Mouse (Mus musculus) hindbrain, embryonic 13.5 days (tissue): ENCODE measurements around the gene Rhebl1. TPM values are rescaled to one million over a fixed set of nuclear protein-coding genes. Genes with fewer than 3 reads are reported as not detected.
"Not testable (repeated sequence)": the region's sequence is repeated elsewhere in the genome, so short reads cannot be mapped to it uniquely, and the experiment has no call there.

ENCODE experiments used
- ATAC-seq: fragments of 200-750 bp; cut with Nextera tagmentation; 2 replicates; pipeline ENCODE4 v1.8.0; 2017; ENCODE audit warnings: moderate TSS enrichment; ENCODE audit not compliant: low FRiP score
- H3K27ac ChIP-seq: fragments of 300-500 bp; sonication (generic); 2 replicates; pipeline ENCODE4 v1.5.1; 2015; ENCODE audit warnings: inconsistent platforms, mild to moderate bottlenecking, moderate library complexity
- H3K27me3 ChIP-seq: fragments of 300-500 bp; sonication (generic); 2 replicates; pipeline ENCODE4 v1.6.1; 2015; ENCODE audit warnings: mild to moderate bottlenecking, inconsistent platforms
- H3K36me3 ChIP-seq: fragments of 300-500 bp; sonication (generic); 2 replicates; pipeline ENCODE4 v1.6.1; 2015; ENCODE audit warnings: mild to moderate bottlenecking, inconsistent platforms
- H3K4me1 ChIP-seq: fragments of 300-500 bp; sonication (generic); replicated peaks from 2 replicates; pipeline ENCODE4 v1.6.1; 2015; ENCODE audit warnings: inconsistent platforms
- H3K4me2 ChIP-seq: fragments of 300-500 bp; sonication (generic); 2 replicates; pipeline ENCODE4 v1.6.1; 2015; ENCODE audit warnings: inconsistent platforms, mild to moderate bottlenecking, moderate library complexity
- H3K4me3 ChIP-seq: fragments of 300-500 bp; sonication (generic); 2 replicates; pipeline ENCODE4 v1.5.1; 2015; ENCODE audit warnings: mild to moderate bottlenecking, inconsistent platforms
- H3K9ac ChIP-seq: fragments of 300-500 bp; sonication (generic); 2 replicates; pipeline ENCODE4 v1.6.1; 2015; ENCODE audit warnings: mild to moderate bottlenecking, inconsistent platforms
- H3K9me3 ChIP-seq: fragments of 300-500 bp; sonication (generic); 2 replicates; pipeline ENCODE4 v1.6.1; 2016; ENCODE audit warnings: inconsistent platforms
- WGBS: fragments of 180-500 bp; shearing (Covaris S2); methylation state at CpG from one replicate; pipeline ENCODE4 v1.1.7; 2015; 5-methylcytosine and 5-hydroxymethylcytosine counted together
- polyA plus RNA-seq: library from polyadenylated mRNA; unstranded; fragments of >200 nt; fragmentation: Nextera tagmentation; extraction: Ambion mirVana; gene quantifications from 2 replicates; pipeline ENCODE4 v1.2.1, GENCODE M21; 2015

Rhebl1 gene
- polyA plus RNA-seq, 1 experiment from 2014 or later, result 29.7 TPM

DNA sequence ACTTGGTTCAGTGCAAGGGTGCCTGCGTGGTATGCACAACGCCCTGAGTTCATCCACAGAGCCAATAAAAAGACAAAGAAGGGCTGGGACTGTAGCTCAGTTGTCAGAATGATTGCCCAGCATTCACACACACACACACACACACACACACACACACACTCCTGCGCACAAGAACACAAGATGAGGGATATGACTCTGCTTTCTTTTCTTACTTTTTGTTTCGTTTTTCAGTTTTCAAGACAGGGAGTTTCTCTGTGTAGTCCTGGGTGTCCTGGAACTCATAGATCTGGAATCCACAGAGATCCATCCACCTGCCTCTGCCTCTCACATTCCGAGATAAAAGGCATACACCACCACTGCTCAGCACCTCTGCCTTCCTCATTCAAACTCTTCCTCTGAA is 33.2 kb upstream of the Rhebl1 start:
- Histone ChIP-seq H3K9ac (no peak overlapping the region), H3K27ac (no peak overlapping the region), H3K4me3 (no peak overlapping the region), H3K36me3 (peaks cover 15% of the 10 kb centered on the region), H3K4me2 (no peak overlapping the region), H3K27me3 (no peaks in the 10 kb centered on the region), H3K4me1 (peaks cover 10% of the 10 kb centered on the region), H3K9me3 (no peaks in the 10 kb centered on the region)
- ATAC-seq, result no peak
- WGBS, result 85% methylated on average over 5 of the region's 5 CpGs

DNA sequence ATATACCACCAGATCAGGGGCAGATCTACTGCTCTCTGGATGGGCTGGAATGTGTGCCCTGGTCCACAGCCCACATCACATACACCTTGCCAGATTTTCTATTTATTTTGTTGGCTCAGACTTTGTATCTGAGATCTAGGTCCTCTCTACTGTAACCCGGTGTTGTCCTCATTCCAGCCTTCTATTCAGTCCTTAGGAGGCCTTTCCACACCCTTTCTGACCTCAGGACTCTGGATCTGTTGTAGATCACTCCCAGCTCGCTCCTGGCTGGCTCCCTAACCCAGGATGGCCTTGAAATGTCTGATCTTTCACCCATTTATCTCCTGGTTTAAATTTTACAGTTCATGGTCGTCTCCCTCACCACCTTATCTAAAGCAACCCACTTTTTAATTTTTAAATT is 30.3 kb upstream of the Rhebl1 start:
- H3K36me3 ChIP-seq, result peaks cover 3% of the 10 kb centered on the region; the same call in 1 of the 2 replicates
- 86% methylated on average over 3 of the region's 3 CpGs for WGBS
- H3K27me3 ChIP-seq, result no peaks in the 10 kb centered on the region
- no peak overlapping the region for H3K4me3 ChIP-seq
- H3K4me2 ChIP-seq, result no peak overlapping the region
- ATAC-seq, result no peak
- no peaks in the 10 kb centered on the region for H3K9me3 ChIP-seq
- H3K4me1 ChIP-seq, result peaks cover 2% of the 10 kb centered on the region
- no peak overlapping the region for H3K9ac ChIP-seq
- H3K27ac ChIP-seq, result no peak overlapping the region

DNA sequence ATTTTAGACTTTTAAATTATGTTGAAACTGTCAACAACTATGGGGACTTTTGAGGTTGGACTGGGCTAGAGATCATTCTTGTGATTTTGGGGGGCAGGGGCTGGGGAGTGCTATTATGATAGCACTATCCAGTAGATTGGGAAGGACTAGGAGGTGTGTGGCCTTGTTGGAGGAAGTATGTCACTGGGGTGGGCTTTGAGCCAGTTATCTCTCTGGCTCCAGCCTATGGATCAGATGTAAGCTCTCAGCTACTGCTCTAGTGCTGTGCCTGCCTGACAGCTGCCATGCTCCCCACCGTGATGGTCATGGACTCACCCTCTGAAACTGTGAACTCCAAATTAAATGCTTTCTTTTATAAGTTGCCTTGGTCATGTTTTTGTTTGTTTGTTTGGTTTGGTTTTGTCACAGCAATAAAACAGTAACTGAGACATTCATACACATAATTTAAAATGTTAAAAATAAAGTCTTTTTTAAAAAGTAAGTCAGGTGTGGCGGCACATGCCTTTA is 28.7 kb upstream of the Rhebl1 start:
- H3K27ac ChIP-seq, result no peak overlapping the region
- H3K36me3 ChIP-seq, result peaks cover 3% of the 10 kb centered on the region; the same call in 1 of the 2 replicates
- peaks cover 8% of the 10 kb centered on the region for H3K4me1 ChIP-seq
- no peak overlapping the region for H3K4me3 ChIP-seq
- WGBS, result 78% methylated on average over 2 of the region's 2 CpGs
- no peaks in the 10 kb centered on the region for H3K9me3 ChIP-seq
- no peak overlapping the region for H3K9ac ChIP-seq
- H3K4me2 ChIP-seq, result no peak overlapping the region
- no peaks in the 10 kb centered on the region for H3K27me3 ChIP-seq
- ATAC-seq, result no peak

DNA sequence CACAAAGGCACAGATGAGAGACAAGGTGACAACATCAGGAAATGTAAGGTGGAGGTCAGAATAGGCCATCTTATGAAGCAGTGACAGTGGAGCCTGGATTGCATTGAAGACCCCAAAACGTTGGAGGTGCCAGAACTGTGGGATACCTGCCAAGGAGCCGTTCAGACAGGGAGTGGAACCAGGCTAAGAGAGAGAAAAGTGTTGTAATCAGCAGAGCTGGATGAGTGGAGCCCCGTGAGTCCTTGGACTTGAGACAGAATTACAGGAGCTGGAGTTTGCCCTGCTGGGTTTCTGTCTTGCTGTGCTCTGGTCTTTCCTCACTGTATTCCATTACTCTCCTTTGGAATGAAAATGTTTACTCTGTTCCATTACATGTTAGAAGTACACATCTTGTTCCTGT is 28.2 kb upstream of the Rhebl1 start:
- Histone ChIP-seq H3K27me3 (no peaks in the 10 kb centered on the region), H3K9me3 (no peaks in the 10 kb centered on the region), H3K4me3 (no peak overlapping the region), H3K9ac (no peak overlapping the region), H3K4me2 (no peak overlapping the region), H3K27ac (no peak overlapping the region), H3K4me1 (peaks cover 8% of the 10 kb centered on the region), H3K36me3 (peaks cover 3% of the 10 kb centered on the region; the same call in 1 of the 2 replicates)
- 61% methylated on average over 3 of the region's 3 CpGs for WGBS
- no peak for ATAC-seq

DNA sequence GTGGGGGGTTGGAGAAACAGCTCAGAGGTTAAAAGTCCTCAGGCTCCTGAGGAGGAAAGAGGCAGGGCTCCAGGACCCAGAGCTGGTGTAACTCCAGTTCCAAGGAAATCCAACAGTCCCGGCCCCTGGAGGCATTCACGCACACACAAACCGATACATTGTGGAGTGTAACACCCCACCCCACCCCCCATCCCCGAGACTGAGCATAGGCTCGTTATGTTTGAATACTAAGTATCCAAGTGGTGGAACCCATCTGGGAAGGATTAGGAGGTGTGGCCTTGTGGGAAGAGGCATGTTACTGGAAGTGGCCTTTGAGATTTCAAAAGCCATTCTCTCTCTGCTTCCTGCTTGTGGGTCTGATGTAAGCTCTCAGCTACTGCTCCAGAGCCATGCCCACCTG is 27.2 kb upstream of the Rhebl1 start:
- H3K36me3 ChIP-seq, result peaks cover 3% of the 10 kb centered on the region; the same call in 1 of the 2 replicates
- H3K4me1 ChIP-seq, result peaks cover 15% of the 10 kb centered on the region
- H3K9ac ChIP-seq, result no peak overlapping the region
- WGBS, result 84% methylated on average over 5 of the region's 5 CpGs
- H3K27ac ChIP-seq, result no peak overlapping the region
- ATAC-seq, result no peak
- no peak overlapping the region for H3K4me3 ChIP-seq
- H3K27me3 ChIP-seq, result no peaks in the 10 kb centered on the region
- no peaks in the 10 kb centered on the region for H3K9me3 ChIP-seq
- no peak overlapping the region for H3K4me2 ChIP-seq

DNA sequence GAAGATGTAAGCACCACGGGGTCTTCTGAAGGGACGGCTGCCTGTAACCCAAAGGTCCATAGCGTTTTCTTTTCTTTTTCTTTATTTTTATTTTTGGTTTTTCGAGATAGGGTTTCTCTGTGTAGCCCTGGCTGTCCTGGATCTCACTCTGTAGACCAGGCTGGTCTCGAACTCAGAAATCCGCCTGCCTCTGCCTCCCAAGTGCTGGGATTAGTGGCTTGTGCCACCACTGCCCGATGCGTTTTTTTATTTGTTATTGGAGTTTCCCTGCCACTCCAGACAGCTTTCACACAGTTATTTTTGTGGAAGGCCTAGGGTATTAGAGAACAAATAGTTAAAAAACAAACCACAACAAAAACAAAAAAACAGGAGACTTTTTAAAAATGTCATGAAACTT is 24.2 kb upstream of the Rhebl1 start:
- H3K4me3 ChIP-seq, result peak overlapping the region; percentile 84
- not testable (repeated sequence) for H3K27me3 ChIP-seq, H3K9me3 ChIP-seq, ATAC-seq
- peak overlapping the region; percentile 53 for H3K4me2 ChIP-seq
- peaks cover 33% of the 10 kb centered on the region for H3K4me1 ChIP-seq
- 32% methylated on average over 8 of the region's 8 CpGs for WGBS
- peaks cover 14% of the 10 kb centered on the region for H3K36me3 ChIP-seq
- H3K27ac ChIP-seq, result peak overlapping the region; percentile 97
- H3K9ac ChIP-seq, result peak overlapping the region; percentile 64

DNA sequence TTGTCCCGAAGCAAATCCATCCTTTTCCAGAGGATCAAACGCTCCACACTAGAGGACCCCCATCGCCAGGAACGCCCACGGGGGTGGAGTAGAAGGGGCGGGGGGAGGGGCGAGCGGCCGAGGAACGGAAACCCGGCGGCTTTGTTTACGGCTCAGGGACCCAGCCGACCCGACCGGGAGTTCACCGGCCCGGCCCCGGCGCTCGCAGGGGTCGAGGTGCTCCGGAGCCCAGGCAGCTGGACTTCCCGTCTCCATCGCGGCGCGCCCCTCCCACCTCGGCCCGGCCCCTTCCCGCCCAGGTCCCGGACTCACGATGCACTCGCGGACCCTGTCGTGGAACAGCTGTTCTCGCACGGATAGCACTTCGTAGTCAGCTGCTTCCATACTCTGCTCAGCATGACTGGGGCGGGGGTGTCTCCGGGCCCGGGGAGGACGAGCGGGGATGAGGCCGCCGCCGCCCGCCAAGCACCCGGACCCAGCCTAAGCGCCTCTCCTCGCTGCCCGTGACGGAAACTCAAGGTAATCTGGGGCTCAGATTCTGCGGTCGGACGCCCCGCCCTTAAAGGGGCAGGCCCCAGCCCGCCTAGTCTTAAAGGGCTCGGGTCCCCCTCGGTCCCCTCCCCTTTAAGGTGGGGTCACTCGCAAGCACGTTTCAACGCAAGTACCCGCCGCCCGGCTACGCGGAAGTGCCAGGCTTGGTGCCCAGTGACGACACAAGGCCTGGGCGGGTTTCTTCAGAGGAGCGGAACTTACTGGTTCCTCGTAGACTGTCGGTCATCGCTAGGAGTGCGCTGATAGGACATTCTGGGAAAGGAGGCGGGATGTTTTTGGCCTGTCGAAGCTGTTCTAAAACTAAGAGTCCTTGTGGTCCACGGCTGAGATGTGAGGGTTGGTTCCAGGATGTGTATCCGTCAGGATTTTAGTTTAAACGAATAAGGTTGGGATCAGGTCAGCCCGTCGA is 23.5 kb upstream of the Rhebl1 start, which contains the start of gene Lmbr1l:
TSS of gene Lmbr1l (minus strand) at position 694 of the 961 bp plus-strand sequence.
- Histone ChIP-seq H3K9ac (peak within 1 kb of the TSS; percentile 93), H3K4me2 (peak within 1 kb of the TSS; percentile 73), H3K36me3 (peaks cover 21% of the 10 kb centered on the region), H3K4me1 (peaks cover 33% of the 10 kb centered on the region), H3K4me3 (peak within 1 kb of the TSS; percentile 84), H3K9me3 (no peaks in the 10 kb centered on the region), H3K27me3 (no peaks in the 10 kb centered on the region), H3K27ac (peak within 1 kb of the TSS; percentile 97)
- peak; percentile 98 for ATAC-seq
- WGBS, result under 1% methylated on average over 82 of the region's 82 CpGs

DNA sequence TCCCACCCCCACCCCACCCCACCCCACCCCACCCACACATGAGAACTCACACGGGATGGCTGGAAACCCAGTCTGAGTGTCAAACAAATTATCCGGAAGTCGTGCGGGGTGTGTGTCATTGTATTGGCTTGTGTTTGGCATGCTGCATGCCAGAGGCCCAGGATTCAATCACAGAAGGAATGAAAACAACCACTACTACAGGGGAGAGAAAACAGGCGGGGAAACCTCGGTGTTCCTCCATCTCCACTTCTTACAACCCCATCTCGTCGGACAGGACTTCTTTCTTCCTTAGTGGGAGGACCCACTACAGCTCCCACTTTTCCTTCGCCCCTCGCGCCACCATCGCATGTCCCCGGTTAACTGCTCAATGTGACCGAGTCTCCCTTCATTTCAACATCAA is 22.8 kb upstream of the Rhebl1 start:
- Histone ChIP-seq H3K4me2 (peak overlapping the region; percentile 73), H3K9ac (peak overlapping the region; percentile 93), H3K27me3 (no peaks in the 10 kb centered on the region), H3K9me3 (no peaks in the 10 kb centered on the region), H3K4me1 (peaks cover 33% of the 10 kb centered on the region), H3K27ac (peak overlapping the region; percentile 97), H3K4me3 (peak overlapping the region; percentile 84), H3K36me3 (peaks cover 25% of the 10 kb centered on the region)
- 0% methylated on average over 14 of the region's 14 CpGs for WGBS
- no peak for ATAC-seq

DNA sequence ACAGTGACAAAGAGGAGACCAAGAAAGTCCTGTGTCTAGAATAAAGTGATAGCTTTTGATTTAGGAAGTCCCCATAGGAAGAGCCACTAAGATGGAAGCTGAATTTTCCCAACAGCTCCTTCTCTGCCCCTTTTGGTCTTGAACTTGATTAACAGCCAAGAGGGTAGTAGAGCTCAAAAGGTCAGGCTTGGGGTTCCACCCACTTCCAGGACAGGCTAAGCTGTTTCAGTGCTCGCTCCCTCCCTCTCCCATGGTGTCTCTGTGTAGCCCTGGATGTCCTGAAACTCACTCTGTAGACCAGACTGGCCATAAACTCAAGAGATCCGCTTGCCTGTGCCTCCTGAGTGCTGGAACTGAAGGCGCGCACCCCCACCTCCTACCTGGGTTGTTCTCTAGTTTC is 21.7 kb upstream of the Rhebl1 start:
- Histone ChIP-seq H3K4me1 (peaks cover 33% of the 10 kb centered on the region), H3K36me3 (peaks cover 36% of the 10 kb centered on the region), H3K27ac (no peak overlapping the region), H3K4me3 (peak overlapping the region; percentile 84), H3K27me3 (no peaks in the 10 kb centered on the region), H3K9me3 (no peaks in the 10 kb centered on the region), H3K4me2 (peak overlapping the region; percentile 73), H3K9ac (peak overlapping the region; percentile 93)
- ATAC-seq, result no peak
- WGBS, result 91% methylated on average over 4 of the region's 4 CpGs

DNA sequence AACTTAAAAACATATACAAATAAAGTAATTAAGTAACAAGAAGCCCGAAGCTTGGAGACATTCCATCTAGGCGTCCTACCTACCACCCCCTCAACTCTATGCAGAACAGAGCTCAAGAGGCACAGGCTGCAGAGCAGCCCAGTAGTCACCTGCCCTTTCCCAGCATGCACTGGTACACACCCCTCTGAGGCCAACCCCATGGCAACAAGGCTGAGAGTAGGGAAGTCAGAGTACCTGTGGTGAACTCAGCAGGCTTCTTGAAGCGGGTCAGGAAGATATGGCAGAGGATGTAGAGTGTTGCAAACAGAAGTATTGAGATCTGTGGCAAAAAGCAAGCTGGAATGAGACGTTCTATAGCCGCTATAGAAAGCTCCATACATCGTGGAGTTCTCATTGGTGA is 20.6 kb upstream of the Rhebl1 start:
- no peak for ATAC-seq
- no peaks in the 10 kb centered on the region for H3K9me3 ChIP-seq
- no peaks in the 10 kb centered on the region for H3K27me3 ChIP-seq
- peaks cover 33% of the 10 kb centered on the region for H3K4me1 ChIP-seq
- H3K27ac ChIP-seq, result no peak overlapping the region
- H3K9ac ChIP-seq, result no peak overlapping the region
- no peak overlapping the region for H3K4me3 ChIP-seq
- peaks cover 47% of the 10 kb centered on the region for H3K36me3 ChIP-seq
- WGBS, result 96% methylated on average over 6 of the region's 6 CpGs
- no peak overlapping the region for H3K4me2 ChIP-seq

DNA sequence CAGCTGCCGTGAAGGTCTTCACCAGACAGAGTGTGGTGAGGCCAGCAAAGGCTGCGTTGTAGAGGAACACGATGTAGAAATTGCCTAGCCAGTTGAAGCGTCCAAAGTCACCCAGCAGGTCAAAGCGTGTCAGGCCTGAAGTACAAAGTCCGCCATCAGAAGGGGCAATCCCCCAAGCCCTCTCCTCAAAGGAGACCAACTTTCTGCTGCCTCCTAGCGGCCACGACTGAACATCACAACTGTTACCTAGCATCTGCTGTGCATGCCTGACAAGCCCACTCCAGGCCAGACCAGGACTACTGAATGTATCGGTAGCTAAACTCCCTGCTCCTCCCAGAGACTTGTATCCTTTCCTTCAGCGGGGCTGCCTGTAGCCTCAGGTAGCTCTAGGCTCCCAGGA is 10.4 kb upstream of the Rhebl1 start:
- Histone ChIP-seq H3K4me2 (no peak overlapping the region), H3K4me1 (no peaks in the 10 kb centered on the region), H3K27me3 (peaks cover 16% of the 10 kb centered on the region), H3K9me3 (no peaks in the 10 kb centered on the region), H3K27ac (no peak overlapping the region), H3K4me3 (no peak overlapping the region), H3K9ac (0 out of 2 replicates have a peak overlapping the region, but pooled peaks have one; percentile 39), H3K36me3 (peaks cover 72% of the 10 kb centered on the region)
- ATAC-seq, result no peak; the same call in 1 of the 2 replicates
- 30% methylated on average over 10 of the region's 10 CpGs for WGBS

DNA sequence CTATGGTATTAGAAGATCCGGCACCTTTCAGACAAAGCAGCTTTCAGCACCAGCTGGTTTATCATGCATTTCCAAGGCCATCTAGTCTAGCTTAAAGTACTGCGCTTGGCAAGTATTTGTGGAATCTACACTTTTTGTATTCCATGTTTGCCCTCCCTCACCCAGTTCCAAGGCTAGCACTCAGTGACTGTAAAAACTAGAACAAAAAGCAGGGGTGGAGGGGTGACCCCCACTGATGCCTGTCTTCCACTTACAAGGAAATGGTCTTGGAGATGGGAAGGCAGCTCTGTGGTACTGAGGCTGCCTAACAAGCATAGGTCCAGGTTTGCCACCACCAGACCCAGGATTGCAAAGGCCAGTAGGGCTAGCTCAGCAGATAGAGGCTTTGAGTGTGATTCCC is 8.3 kb upstream of the Rhebl1 start:
- H3K36me3 ChIP-seq, result peaks cover 51% of the 10 kb centered on the region
- ATAC-seq, result no peak
- no peak overlapping the region for H3K27ac ChIP-seq
- 94% methylated on average over 2 of the region's 2 CpGs for WGBS
- H3K4me3 ChIP-seq, result no peak overlapping the region
- no peak overlapping the region for H3K9ac ChIP-seq
- H3K27me3 ChIP-seq, result peaks cover 37% of the 10 kb centered on the region
- peaks cover 11% of the 10 kb centered on the region for H3K4me1 ChIP-seq
- no peaks in the 10 kb centered on the region for H3K9me3 ChIP-seq
- no peak overlapping the region for H3K4me2 ChIP-seq
